Mouse (Mus musculus): ENCODE measurements around the gene Pvalb.

- TF ChIP-seq EP300 (IDR thresholded peaks at IDR 0.05; ENCODE audit: low read depth) (no peak), CTCF (IDR thresholded peaks at IDR 0.05; ENCODE audit: low read depth) (peak; percentile 40)
Measured at GRCm38 (mm10) chr15:78234823-78235509, 28.8 kb upstream of the Pvalb start.
